Mouse (Mus musculus) mouse trophoblast stem cell (cell line): ENCODE results near the gene Kars.

Experiments
- in situ Hi-C, 2 experiments: fragments of 300-500 bp; cut with MseI, MboI; formaldehyde crosslinking; loops; 2 replicates in 1 of 2; 3 replicates in 1 of 2; pipeline ENCODE4 v1.15.1; 2025

The Kars gene

DNA sequence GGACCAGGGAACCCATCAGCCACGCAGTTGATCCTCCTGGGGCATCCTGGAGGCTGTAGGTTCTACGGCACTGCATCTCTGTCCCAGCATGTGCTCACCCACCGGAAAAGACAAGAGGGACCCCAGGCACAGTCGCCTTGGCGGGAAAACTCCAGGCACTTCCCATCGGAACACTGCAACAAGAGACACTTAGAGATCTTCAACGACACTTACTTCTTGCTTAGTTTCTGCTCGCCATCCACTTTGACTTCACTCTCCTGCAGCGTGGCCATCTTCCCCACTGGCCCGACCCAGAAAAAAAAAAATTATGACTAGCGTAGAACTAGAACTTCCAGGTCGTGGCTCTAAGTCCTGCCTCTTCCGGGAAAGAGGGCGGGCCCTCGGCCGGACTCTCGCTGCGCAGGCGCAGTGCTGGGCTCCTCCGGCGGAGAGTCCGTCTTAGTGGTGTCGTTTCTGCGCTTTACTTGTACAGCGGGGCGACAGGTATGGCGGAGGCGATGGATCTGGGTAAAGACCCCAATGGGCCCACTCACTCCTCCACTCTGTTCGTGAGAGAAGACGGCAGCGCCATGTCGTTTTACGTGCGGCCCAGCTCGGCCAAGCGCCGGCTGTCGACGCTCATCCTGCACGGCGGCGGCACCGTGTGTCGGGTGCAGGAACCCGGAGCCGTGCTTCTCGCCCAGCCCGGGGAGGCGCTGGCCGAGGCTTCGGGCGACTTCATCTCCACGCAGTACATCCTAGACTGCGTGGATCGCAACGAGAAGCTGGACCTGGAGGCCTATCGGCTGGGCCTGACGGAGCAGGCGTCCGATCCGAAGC, at the start of gene Kars, which contains the start of gene Terf2ip:
TSS of gene Kars (minus strand) at position 327 of the 819 bp plus-strand sequence.
TSS of gene Terf2ip (plus strand) at position 402 of the 819 bp plus-strand sequence.
- in situ Hi-C loops, result no loop called here

DNA sequence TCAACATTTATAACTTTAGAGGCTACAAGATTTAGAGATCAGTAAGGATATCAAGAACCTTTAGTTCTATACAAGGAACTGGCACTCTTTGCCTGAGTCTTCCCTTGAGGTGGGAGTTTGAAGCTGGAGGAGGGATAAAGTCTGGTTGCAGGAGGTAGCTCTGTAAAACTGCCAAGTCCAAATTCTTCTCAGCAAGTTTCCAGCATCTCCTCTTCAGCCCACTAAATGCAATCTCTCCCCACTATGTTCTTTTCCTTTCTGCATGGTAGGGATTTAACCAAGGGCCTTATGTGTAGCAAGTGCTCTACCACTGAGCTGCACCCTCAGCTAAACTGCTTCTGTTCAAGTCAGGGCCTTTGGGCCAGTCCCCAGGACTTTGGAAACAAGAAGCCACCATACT, 43.3 kb upstream of the Kars start:
- in situ Hi-C loops, result no loop called here

DNA sequence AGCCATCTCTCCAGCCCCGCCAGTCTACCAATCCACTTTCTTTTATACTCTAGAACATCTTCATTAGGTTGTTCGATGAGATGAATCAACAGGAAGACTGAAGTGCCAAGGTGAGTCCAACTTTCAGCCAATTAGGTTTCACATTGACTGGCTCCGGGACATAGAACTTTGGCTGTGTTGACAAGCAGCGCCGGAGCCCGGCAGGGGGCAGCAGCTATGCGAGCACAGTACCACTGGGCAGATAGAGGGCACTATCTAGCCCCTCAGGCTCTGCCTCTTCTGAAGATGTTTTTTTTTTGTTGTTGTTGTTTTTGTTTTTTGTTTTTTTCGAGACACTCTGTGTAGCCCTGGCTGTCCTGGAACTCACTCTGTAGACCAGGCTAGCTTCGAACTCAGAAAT, 40.4 kb upstream of the Kars start:
- in situ Hi-C loops, result no loop called here

DNA sequence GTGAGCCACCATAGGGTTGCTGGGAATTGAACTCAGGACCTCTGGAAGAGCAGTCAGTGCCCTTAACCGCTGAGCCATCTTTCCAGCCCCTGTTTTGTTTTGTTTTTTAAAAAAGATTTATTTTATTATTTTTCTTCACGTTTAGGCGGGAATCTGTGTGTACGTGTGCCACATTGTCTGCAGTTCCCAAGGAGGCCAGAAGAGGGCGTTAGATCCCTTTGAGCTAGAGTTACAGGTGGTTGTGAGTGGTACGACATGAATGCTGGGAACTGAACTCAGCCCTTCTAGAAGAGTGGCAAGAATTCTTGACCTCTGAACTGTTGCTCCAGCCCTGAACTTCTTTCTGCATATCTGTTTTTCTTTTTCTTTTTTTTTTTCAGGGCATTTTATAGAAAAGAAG, 38.9 kb upstream of the Kars start:
- in situ Hi-C loops, result no loop called here

DNA sequence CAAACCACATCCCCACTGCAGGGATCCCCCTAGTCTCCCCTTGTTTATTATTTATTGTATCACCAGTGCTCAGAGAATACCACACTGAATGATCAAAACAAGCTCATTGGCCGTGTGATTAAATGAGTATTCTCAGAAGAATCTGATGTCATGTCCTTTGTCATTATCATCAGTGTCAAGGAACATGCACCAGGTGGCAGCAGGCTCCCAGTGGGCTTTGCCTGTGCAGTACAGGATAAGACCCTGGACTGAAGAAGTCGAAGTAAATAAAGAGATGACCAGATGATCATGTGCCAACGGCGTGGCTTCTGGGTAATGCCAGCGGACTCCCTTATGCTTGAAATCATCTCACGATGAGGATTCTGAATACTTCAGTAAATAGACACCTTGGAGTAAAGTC, 37.2 kb upstream of the Kars start:
- in situ Hi-C loops, result no loop called here

DNA sequence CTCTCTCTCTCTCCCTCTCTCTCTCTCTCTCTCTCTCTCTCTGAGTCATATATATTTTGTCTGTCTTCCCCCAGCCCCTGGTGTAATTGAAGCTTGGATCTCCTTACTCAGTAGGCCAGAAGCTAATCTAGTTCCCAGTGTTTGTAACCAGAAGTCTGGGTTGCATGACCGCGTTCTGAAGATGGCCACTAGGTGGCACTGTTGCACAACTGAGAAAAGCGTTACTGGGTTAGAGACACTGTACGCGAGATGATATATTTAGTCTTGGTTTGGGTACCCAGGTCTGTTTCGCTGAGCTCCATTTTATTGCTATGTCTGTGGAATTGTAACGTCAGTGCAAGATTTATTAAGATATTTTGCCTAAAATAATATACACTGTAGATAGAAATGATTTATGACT, 34.8 kb upstream of the Kars start:
- in situ Hi-C loops, result no loop called here

DNA sequence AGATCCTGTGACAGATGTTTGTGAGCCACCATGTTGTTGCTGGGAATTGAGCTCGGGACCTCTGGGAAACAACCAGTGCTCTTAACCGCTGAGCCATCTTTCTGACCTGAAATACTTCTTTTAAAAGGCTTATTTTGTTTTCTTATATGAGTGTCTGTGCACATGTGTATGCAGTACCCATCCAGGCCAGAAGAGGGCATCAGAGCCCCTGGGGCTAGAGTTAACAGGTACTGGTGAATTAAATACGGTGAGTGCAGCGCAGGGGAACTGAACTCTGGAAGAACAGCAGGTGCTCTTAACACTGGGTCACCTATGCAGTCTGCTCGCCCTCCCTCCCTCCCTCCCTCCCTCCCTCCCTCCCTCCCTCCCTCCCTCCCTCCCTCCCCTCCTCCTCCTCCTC, 34.1 kb upstream of the Kars start:
- in situ Hi-C loops, result no loop called here

DNA sequence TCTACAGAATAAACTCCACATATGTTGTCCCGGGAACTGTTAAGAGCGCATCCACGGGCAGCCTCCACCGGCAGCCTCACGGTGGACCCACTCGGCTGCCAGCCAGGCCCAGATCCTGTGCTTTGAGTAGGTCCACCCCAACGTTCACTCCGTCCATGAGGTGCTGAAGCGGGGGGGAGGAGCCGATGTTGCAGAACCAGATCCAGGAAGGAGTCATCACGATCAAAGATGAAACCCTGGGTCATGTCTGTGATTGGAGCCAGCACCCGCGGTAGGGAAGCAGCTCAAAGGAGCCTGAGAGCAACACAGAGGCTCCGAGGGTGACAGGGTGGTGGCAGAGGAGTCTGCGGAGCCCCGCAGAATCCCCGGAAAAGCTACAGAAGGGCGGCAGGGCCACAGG, 26.4 kb upstream of the Kars start:
- in situ Hi-C loops, result no loop called here

DNA sequence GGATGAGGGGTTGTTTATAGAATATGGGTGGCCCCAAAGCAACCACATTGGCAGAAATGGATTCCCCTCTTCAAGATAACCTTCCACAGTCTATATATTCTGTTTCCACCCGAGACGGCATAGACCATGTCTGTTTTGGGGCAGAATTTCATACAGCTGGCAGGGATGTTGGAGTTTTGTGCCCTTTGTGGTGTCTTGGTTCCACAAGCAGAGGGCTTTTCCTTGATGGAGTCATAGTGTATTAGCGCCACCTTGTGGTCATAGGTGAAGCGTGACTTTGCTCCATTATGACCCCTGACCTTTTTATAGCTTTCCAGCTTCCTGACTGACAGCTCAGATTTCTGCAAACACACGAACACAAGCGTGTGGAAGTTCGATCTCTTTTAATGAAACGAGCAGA, 23.5 kb upstream of the Kars start:
- in situ Hi-C loops, result no loop called here

DNA sequence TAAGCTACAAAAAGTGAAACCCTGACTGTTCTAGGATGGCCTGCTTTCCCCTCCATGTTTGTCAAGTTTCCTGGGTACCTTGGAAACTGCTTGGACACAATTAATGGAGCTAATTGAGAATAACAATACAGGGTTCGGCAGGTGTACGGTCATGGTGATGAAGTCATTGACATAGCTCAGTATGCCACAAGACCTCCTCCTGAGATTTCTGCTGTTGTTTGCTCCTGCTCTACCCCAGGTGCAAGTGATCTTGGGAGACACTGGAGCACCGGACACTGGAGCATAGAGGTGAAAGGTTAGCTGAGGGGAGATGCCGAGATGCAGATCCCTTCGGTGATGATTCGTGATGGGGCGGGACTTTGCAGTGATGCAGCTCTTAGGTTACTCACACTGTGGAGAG, 21.9 kb upstream of the Kars start:
- in situ Hi-C loops, result no loop called here

DNA sequence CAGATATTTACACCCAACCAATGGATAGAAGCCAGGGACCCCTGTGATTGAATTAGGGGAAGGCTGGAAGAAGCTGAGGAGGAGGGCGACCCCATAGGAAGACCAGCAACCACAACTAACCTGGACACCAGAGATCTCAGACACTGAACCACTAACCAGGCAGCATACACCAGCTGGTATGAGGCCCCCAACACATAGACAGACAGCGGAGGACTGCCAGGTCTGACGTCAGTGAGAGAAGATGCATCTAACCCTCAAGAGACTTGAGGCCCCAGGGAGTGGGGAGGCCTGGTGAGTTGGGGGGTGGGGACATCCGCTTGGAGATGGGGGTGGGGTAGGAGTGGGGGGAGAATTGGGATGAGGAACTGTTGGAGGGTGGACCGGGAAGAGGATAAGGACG, 19.5 kb upstream of the Kars start:
- in situ Hi-C loops, result no loop called here

DNA sequence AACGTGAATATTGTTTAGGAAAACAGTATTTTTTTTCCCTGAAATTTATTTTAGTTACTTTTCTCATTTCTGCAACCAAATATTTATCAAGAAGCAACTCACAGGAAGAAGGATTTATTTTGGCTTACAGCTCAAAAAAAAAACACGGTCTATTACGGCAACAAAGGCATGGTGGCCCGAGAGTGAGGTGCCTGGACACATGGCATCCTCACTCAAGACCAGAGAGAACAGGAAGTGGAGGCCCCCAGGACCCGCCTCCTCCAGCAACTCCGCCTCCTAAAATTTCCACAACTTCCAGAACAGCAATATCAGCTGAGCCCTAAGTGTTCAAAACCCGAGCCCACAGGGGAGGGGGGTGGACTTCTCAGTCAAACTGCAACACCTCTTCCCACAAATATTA, 18.3 kb upstream of the Kars start:
- in situ Hi-C loops, result no loop called here

DNA sequence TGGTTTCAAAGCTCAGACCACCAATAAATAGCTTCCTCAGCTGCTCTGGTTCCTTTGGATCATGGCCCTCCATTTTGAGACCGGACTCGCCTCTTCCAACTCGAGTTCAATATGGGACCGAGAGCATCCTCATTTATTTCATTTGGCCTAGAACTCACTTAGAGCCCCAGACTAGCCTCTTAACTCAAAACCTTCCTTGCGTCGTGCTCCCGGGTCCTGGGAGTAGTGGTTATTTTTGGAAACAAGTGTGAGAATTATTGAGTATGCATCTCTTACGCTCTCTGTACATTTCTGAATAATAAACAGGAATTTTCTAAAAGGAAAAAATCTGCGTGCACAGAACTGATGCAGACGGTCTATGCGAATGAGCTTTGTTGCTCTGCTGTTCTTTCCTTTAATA, 3.8 kb upstream of the Kars start, which contains the start of gene Gm6793:
TSS of gene Gm6793 (minus strand) at position 101 of the 400 bp plus-strand sequence.
- in situ Hi-C loops, result no loop called here

DNA sequence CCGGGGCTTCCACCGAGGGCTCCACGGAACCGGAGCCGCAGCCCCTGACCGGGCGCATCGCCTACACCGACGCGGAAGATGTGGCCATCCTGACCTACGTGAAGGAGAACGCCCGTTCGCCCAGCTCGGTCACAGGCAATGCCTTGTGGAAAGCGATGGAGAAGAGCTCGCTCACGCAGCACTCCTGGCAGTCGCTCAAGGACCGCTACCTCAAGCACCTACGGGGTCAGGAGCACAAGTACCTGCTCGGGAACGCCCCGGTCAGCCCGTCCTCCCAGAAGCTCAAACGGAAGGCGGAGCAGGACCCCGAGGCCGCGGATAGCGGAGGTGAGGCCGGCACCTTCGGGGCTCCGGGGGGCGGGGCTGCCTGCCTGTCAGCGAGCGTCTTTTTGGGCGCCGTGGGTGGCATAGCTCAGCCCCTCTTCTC, 706 bp upstream of the Kars start:
- in situ Hi-C loops, result no loop called here

DNA sequence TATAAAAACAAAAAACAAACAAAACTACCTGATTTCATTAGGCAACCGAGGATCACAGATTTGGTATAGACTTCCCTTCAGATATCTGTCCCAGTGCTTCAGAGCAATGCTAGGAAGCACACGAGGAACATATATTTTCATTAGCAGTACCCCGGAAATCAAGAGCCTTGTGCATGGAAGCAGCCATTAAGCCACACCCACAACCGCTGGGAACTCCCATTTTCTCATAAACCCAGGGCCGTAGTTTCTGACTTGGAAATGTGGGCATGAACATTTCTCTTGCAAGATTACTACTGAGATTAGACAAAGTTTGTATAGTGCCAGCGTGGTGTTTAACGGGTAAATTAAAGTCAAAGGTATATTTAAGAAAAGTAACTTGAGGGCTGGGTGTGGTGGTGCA, 1.6 kb downstream of the Kars start:
- in situ Hi-C loops, result no loop called here

DNA sequence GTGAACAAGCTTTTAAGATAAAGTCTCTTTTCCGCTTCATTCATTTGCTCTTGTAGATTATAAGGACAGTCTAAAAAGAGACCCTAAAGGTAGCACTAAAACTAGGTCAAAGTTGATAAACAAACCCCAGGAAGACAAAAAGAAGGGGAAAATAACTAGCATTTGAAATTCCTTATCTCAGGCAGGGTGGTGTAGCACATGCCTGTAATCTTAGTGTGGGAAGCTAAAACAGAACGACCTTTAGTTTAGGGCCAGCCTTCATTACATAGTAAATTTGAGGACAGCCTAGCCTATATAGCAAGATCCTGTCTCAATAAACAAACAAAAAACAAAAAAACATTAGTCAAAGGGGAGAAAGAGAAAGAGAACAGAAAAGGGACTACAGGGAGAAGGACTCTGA, 3.5 kb downstream of the Kars start:
- in situ Hi-C loops, result no loop called here

DNA sequence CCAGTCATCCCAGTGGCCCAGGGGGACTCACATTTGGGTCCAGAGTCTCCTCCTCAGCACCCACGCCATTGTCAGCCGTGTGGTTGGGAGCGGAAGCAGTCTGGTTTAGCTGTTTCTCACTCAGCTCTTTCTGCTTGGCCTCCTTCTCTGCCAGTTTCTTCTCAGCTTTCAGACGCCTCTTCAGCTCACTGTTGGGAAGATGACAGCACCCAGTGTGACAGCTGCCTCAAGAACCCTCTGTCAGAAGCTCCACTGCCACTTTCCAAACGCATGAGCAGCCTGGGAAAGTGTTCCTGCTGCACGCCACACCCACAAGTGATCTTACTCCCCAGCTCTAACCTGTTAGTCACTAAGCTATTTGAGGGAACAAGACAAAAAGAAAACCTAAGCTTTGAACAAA, 5.5 kb downstream of the Kars start:
- in situ Hi-C loops, result no loop called here

DNA sequence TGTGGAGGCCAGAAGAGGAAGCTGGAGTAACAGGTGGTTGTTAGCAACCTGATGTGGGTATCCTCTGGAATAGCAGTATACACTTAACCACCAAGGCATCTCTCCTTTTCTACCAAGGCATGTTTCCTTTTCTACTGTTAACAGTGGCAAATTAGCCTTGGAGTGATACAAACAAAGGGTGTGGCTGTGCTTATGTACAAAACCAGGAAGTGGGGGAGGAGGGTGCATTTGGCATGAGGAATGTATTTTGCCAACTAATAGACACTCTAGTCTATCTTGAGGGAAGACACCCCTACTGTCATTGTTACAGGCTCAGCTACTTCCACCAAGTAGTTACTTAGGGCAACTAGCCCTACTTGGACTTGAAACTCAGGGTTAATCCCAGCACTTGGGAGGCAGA, 6.4 kb downstream of the Kars start:
- in situ Hi-C loops, result no loop called here

DNA sequence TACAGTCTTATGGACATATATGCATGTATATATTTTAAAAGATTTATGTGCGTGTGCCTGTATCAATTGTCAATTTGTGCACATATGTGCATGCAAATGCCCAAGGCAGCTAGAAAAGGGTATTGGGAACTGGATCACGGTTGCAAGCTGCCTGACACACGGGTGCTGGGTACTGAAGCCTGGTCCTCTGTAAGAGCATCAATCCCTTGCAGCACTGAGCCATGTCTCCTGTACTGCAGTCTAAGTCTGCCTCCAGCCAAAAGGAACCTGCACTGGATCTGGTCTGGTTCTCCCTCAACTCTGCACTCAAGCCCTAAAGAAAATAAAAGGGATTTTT, 18.5 kb downstream of the Kars start:
- in situ Hi-C loops, result no loop called here

DNA sequence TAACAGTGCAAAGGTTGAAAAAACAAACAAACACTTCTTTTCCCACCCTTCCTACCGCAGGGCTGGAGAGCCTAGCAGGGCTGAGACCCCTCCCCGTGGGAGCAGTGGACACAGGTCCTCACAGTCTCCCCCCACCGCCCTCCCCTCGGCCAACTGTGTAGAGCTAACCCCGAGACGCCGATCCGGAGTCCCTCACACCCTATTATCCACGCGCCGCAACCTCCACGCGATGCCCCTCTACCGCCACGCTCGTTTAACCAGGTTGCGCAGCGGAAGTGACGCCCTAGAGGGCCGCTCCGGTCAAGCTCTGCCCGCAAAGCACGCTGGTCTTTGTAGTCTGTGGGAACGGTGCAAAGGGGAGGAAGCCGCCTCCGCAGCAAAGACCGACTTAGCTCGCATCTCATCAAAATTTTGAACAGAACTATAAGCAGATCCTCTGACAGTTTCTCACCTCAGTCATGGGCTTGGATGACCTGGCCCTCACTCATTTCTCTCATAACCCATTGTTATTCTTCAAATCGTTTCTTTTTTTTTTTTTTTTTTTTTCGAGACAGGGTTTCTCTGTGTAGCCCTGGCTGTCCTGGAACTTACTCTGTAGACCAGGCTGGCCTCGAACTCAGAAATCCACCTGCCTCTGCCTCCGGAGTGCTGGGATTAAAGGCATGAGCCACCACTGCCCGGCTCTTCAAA, 19.0 kb downstream of the Kars start, which contains the start of gene Adat1:
TSS of gene Adat1 (minus strand) at position 290 of the 690 bp plus-strand sequence.
- in situ Hi-C loops, result no loop called here

DNA sequence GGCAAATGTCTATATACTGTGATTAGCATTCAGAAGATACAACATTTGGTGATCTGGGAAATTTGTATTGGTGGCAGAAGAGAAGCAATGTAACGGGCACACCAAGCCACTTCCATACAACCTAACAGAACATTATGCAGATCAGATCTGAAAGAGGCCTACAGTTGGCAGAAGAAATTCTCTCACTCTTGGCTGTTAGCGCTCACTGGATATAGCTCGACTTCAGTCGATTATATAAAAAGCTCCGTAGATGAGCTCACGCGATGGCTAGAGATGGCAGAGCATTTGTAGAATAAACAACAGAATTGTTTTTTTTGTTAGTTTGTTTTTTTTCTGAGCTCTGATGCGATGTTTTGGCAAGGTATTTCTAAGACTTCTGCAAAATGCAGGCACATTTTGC, 19.8 kb downstream of the Kars start:
- in situ Hi-C loops, result no loop called here

DNA sequence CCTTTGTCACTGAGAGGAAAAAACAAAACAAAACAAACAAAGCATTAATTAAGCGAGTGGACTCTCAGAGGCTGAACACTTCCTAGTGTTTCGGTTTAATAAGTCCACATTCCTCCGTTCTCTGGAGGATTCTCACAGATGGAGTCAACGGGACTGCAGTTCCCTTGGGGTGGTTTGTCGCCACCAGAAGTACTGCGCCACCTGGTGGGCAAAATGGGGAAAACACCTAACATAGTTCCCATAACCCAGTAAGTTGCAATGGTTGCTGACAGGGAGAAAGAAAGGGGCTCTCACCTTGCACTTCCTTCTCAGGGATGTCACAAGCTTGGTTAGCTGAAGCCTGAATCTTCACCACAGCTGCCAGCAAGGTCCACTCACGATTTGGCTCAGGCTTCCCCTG, 21.2 kb downstream of the Kars start:
- in situ Hi-C loops, result no loop called here

DNA sequence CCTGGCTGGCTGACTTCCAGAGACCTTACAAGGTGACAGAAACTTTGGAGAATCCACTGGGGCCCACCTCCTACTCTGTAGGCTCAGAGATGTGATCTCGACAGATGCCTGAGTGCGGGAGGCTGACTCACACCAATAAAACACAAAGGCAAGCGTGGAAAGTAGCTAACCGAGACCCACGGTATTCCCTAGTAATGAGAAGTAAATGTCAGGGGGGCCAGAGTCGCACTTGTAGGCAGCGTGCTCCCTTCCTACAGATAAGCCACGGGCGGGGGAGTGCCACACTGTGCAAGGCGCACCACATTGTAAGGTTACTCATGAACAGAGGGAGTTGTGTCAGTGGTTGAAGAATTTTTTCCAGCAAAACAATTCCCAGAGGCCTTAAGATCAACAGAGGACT, 26.6 kb downstream of the Kars start:
- in situ Hi-C loops, result no loop called here
